Mouse (Mus musculus): ENCODE measurements around the gene Cacng7. TPM values are rescaled to one million over a fixed set of nuclear protein-coding genes. Genes with fewer than 3 reads are reported as not detected.
"Not testable (repeated sequence)": the region's sequence is repeated elsewhere in the genome, so short reads cannot be mapped to it uniquely, and the experiment has no call there.

The Cacng7 gene
- total RNA-seq, 2 experiments from 2014 or later: 140 TPM

DNA sequence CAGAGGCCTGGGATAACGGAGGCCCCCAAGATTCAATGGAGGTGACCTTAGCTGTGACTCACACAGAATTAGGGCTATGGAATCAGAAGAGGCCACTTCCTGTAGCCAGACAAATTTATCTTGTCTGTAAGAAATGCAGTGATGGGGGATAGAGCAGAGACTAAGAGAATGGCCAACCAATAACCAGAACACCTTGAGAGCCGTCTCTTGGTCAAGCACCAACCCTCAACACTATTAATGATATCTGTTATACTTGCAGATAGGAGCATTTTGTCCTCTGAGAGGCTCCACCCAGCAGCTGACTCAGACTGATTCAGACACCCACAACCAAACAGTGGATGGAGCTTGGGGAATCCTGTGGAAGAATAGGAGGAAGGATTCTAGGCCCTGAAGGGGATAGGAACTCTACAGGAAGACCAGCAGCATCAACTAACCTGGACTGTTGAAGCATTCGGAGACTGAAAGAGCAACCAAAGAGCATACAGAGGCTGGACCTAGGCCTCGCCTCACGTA is 52.1 kb downstream of the Cacng7 start:
- no peak for DNase-seq (ENCODE audit: extremely low spot score in 1 of 2, low spot score in 1 of 2)

DNA sequence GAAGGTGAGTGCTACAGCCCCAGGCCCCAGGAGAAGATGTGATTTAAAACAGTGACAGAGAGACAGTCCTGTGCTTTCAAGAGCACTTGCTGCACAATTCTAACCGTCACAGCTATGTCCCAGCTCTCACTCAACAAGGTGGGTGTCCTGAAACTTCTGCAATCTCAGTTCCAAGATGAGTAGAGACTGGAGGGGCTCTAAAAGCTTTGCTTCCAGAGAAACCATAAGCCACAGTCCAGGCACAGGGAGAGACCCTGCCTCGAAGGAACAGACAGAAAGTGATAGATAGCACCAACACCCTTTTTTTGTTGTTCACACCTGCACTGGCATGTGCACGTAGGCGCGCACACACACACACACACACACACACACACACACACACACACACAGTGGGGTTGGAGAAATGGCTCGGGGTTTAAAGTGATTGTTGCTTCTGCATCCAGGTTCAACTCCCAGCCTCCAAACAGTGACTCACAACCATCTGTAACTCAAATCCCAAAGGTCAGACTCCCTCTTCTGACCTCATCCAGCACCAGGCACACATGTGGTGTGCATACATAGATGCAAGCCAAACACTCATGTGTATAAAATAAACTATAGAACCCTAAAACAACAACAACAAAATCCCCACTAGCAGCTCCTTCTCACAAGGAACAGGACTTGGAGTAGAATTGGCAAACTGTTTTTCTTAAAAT is 53.4 kb downstream of the Cacng7 start:
- DNase-seq (ENCODE audit: extremely low spot score in 1 of 2, low spot score in 1 of 2): no peak

DNA sequence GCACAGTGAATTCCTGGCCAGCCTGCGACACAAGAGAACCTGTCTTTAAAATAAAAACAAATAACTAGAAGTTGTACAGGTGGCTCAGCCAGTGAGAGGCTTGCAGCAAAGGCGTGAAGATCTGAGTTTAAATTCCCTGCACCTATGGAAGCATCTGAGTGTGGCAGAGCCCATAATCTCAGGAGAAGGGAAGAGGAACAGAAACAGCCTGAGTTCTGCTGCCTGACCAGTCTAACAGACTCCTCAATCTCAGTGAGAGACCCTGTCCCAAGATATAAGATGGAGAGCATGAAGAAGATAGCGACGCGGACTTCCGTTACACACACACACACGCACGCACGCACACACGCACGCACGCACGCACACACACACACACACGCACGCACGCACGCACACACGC is 55.0 kb downstream of the Cacng7 start:
- DNase-seq (ENCODE audit: extremely low spot score in 1 of 2, low spot score in 1 of 2): no peak

DNA sequence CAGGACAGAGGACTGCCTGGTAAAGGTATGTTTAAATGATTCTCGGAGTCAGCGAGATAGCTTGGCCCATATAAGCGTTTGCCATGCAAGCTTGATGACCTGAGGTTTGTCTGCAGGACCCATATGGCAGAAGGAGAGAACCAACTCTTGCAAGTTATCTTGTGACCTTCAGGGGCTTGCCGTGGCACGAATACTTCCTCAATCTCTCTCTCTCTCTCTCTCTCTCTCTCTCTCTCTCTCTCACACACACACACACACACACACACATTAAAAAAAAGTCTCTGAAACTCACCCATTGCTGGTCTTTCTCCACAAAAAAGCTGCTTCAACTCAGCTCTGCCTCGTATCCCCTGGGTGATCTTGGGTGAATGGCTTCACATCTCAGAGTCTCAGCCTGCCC is 56.1 kb downstream of the Cacng7 start:
- DNase-seq (ENCODE audit: extremely low spot score in 1 of 2, low spot score in 1 of 2): no peak

DNA sequence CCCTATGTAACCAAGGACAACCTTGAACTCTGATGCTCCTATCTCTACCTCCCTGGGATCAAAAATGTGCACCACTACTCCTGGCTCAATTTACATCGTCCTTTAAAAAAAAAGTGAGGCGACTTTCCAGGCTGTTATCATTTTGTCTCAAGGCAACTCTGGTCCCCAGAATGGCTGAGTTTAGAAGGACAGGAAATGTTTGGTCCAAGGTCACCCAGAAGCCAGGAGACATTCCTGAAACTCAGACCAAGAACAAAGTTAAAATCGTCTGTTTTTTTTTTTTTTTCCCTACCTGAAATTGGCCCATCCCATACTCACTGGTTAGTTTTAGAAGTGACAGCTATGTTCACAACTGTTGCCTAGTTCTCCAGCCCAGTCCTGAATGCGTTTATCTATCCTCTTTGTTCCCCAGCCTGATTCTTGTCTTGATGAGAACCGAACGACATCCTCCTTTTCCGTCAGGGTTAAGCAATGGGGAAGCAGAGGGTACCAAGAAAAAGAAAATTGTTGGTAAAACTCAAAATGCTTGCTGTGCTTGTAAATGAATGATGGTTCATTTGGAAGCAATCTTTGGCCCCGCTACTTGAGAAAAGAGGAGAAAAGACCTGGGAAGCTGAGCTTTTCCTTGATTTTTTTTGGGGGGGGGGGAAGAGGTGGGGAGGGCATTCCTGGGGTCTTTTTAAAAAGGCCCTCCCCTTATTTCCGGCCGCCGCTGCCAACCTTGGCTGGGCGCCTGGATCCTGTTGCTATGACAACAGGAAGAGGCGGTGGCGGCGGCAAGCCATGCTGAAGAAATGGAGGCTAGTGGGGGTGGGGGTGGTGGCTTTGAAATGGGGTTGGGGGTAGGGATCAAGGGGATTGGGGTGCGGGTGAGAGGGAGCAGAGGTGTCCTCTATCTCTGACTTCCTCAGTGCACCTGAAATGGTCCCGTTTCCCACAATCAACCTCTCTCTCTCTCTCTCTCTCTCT is 57.0 kb downstream of the Cacng7 start:
- DNase-seq (ENCODE audit: extremely low spot score in 1 of 2, low spot score in 1 of 2): peak; percentile 83 to 94

DNA sequence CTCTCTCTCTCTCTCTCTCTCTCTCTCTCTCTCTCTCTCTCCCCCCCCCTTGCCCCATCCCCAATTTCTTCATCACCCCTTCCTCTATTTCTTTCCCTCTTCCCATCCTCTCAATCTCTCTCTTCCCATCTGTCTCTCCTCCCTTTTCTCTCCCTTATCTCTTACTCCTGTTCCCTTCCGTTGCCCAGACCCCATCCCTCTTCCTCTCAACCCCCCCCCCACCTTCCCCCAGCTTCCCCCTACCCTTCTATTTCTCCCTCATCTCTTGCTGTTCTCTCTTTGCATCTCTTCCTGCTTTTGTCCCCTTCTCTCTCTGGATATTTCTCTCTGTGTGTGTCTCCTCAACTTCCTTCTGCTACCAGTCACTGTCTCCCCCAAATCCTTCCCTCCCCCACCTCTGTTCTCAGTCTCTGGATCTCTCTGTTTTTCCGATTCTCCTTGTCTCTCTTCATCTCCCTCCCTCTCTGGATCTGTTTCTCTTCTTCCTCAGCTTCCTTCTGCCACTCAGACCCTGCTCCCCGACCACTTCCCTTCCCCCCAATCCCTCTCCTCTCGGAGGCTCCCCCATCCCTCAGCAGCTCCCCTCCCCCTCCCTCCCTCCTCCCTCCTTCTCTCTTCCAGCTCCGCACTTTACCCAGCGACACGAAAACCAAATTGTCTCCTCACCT is 57.8 kb downstream of the Cacng7 start, which contains the start of gene Cacng8:
Gene Cacng8 (plus strand): TSS at position 271 of the 668 bp plus-strand sequence.
- no peak for DNase-seq (ENCODE audit: extremely low spot score in 1 of 2, low spot score in 1 of 2)

DNA sequence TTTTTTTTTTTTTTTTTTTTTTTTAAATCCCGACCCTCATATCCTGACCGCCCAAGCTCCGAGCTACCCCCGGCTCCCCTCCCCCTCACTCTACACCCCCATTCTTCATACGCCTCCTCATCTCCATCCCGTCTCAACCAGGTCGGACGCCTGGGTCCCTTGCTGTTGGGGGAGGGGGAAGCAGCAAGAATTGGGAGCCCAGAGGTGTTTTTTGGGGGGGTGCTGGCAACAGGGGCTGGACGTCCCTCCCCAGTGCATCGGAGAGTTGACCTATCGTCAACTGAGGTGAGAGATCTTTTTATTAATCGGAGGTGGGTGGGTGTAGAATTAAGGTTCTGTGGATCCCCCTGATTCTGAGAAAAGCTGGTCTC is 58.3 kb downstream of the Cacng7 start:
- no peak for DNase-seq (ENCODE audit: extremely low spot score in 1 of 2, low spot score in 1 of 2)

DNA sequence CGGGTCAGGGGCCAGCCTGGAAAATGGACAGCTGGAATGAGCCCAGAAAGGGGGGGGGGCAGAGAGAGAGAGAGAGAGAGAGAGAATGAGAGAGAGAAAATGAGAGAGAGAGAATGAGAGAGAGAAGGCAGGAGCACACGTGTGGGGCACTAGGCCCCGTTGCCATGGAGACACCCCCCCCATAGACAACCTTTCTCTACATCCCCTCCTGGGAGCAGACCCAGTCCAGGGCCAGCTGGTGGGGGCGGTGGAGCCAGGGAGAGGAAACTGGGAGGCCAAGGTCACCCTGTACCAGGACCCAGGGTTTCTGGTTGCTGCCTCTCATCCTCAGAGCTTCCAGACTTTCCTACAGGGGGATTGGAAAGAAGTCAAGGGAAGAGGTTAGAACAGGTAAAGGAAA is 59.1 kb downstream of the Cacng7 start:
- DNase-seq (ENCODE audit: extremely low spot score in 1 of 2, low spot score in 1 of 2): no peak

DNA sequence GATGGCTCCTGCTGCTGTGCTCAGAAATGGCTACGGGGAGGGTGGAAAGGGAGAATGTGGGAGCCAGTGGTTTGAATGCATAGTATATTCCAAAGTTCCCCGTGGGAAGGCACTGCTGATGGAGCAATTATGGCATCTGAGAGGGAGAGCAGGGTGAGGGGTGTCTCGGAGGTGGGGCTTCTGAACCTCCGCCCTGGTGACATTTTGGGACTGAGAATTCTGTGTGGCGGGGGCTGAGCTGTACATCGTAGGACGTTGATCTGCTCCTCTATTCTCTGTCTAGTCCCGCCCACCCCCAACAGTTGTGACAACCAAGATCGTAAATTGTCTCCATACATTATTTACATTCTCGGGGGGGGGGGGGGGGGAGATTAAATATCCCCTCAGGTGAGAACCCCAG is 64.6 kb downstream of the Cacng7 start:
- DNase-seq (ENCODE audit: extremely low spot score in 1 of 2, low spot score in 1 of 2): no peak

DNA sequence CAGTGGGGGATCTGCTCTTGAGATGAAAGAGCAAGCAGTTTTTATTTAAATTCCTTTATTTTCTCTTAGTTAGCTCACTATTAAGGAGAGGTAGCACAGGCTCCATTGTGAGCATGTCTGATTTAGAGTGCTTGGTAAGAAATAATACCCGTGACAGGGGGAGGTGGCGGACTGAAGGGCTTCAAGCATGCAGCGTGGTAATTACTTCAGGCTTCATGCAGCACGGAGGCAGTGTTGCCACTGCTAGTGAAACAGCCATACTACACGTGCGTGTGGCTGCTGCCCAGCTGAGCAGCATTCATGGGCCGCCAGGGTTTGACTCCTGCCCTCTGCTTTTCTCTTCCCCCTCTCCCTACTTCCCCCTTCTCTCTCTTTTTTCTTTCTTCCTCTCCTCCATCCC is 65.0 kb downstream of the Cacng7 start:
- DNase-seq (ENCODE audit: extremely low spot score in 1 of 2, low spot score in 1 of 2): no peak

DNA sequence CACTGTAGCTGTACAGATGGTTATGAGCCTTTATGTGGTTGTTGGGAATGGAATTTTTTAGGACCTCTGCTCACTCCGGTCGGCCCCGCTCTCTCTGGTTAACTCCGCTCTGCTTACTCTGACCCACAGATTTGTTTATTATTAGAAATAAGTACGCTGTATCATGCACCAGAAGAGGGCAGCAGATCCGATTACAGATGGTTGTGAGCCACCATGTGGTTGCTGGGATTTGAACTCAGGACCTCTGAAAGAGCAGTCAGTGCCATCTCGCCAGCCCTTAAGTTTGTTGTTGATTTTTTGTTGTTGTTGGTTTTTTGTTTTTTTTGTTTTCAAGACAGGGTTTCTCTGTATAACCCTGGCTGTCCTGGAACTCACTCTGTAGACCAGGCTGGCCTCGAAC is 65.6 kb downstream of the Cacng7 start:
- not testable (repeated sequence) for DNase-seq (ENCODE audit: extremely low spot score in 1 of 2, low spot score in 1 of 2)

DNA sequence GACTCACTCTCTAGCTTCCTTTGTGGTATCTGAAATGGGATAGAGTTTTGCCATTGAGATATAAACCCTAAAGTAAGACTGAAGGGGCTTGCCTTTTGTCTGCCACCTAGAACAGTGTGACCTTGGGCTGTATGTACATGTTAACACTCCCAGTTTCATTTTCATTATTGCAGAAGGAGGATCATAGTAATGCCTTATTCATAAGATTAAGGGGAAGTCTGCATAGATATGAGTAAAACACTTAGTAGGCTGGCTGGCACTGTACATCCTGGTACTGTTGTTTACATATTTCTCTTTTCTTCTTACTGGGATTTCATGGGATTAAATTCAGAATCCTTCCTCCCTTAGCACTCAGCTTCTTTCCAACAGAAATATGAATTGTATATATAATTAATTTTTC is 67.2 kb downstream of the Cacng7 start:
- DNase-seq (ENCODE audit: extremely low spot score in 1 of 2, low spot score in 1 of 2): no peak

DNA sequence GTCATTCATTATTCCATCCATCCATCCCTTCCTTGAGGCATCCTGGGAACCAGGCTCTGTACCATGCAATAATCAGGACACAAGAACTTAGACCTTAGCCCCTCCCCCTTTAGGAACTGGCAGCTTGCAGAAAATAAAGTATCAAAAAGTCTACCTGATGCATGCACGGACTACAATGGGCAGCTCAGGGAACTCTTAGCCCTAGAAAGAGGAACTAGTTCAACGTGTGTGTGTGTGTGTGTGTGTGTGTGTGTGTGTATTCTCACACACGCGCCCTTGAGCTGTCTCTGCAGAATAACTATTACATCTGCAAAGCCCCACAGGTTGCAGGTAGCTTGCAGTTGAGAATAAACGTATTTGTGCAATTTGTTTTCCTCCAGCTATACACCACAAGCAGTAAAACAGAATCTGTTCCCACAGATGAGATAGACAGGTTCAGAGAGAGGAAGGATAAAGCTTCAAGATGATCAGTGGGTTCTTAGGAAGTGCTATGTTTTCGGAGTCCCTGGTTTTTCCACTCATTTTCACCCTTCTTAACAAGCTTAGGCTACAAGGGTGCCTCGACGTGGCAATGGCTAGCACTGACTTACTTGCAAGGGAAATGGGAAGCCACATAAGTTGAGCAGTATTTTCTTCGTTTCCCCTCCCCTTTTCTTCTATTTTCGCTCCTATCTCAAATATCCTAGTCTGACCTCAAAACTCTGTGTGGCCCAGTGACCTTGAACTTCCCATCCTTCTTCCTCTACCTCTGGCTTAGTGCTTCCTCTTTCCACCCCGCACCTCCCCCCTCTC is 77.2 kb downstream of the Cacng7 start:
- DNase-seq (ENCODE audit: extremely low spot score in 1 of 2, low spot score in 1 of 2): no peak

DNA sequence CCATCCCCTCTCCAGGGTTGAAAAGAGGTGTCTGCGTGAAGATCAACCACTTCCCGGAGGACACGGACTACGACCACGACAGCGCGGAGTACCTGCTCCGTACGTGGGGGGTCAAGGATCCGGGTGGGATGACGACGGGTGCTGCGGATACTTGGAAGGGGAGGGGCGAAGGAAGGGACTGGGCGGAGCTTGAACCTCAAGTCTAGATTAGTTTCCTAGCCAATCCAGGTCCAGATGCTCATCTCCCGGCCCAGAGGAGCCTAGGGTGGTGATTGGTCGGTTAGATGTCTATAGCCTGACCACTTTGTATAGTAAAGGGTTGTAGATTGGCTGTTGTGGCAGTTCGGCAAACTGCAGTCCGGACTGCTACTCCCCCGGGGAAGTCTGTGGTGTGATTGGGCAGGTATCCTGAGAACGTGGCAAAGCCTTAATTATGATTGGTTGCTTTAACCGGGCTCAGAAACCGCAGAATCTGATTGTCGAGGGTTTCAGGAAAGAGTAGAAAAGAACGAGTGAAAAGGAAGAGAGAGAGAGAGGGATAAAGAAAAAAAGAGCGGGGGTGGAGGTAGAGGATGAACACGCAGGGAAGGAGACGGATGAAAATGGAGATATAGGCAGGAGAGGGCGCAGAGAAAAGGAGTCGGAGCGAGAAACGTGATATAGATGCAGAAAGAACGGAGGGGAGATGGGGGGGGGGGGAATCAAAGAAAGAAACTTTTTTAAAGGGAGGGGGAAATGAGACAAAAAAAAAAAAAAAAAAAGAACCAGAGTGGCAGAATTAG is 78.6 kb downstream of the Cacng7 start:
- no peak for DNase-seq (ENCODE audit: extremely low spot score in 1 of 2, low spot score in 1 of 2)

DNA sequence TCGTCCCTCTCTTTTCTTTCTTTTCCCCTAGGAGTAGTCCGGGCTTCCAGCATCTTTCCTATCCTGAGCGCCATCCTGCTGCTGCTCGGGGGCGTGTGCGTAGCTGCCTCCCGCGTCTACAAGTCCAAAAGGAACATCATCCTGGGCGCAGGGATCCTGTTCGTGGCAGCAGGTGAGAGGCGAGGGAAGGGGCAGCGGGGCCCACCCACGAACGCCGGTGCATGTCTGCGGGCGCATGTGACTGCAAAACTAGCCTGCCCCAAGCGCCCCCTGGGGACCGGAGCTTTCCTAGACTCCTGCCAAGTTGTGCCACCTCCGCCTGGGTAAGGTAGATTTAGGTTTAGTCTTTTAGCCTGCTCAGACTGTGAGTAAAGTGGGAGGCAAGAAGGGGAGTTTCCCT is 79.3 kb downstream of the Cacng7 start:
- DNase-seq (ENCODE audit: extremely low spot score in 1 of 2, low spot score in 1 of 2): no peak

DNA sequence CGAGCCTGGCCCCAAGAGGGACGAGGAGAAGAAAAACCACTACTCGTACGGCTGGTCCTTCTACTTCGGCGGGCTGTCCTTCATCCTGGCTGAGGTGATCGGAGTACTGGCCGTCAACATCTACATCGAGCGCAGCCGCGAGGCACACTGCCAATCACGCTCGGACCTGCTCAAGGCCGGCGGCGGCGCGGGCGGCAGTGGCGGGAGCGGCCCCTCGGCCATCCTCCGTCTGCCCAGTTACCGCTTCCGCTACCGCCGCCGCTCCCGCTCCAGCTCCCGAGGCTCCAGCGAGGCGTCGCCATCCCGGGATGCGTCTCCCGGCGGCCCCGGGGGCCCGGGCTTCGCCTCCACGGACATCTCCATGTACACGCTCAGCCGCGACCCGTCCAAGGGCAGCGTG is 82.1 kb downstream of the Cacng7 start:
- DNase-seq (ENCODE audit: extremely low spot score in 1 of 2, low spot score in 1 of 2): no peak

DNA sequence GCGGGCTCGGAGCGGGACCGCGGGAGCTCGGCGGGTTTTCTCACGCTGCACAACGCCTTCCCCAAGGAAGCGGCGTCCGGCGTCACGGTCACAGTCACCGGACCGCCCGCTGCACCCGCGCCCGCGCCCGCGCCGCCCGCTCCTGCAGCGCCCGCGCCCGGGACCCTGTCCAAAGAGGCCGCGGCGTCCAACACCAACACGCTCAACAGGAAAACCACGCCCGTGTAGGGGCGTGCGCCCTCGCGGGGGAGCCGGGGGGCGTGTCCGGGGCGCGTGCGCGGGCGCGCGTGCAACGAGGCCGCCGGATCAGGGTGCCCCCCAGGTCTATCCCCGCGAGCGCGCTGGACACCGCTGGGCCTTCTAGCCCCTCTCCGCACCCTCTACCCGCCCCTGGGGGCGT is 82.6 kb downstream of the Cacng7 start:
- no peak for DNase-seq (ENCODE audit: extremely low spot score in 1 of 2, low spot score in 1 of 2)
